Mouse (Mus musculus): ENCODE results near the gene Drd3.

Drd3 gene

GRCm38 (mm10) chr16:43753751-43754150, at the start of gene Drd3:
Gene Drd3, plus strand, starts transcription at chr16:43754026.
- DNase-seq, result no peak

GRCm38 (mm10) chr16:43708335-43709061, 45.3 kb upstream of the Drd3 start:
- DNase-seq, result no peak

- DNase-seq, result no peak
These were observed 44.8 kb upstream of the Drd3 start for GRCm38 (mm10) chr16:43709062-43709413.

- peak; percentile 29 for DNase-seq
These were observed 44.2 kb upstream of the Drd3 start for GRCm38 (mm10) chr16:43709432-43710133.

GRCm38 (mm10) chr16:43710134-43710475, 43.7 kb upstream of the Drd3 start:
- DNase-seq, result no peak

DNA sequence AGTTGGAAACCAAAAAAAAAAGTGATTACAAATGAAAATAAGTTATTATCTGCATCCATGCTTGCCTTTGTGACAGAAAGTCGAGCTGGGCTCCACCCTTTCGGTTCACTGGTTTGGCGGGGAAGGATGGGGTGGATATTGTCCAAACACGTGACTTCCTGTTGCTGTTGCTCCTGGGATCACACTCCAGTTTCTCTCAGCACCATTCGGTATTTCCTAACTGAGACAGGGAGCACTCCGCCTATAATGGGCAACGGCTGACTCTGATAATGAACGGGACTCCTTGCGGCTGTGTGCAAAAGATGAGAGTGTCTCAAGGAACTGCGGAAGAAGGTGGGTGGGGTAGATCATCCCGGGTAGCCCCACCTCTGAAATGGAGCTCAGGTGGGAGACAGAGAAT, 43.2 kb upstream of the Drd3 start:
- peak; percentile 43 for DNase-seq

GRCm38 (mm10) chr16:43711361-43711760, 42.5 kb upstream of the Drd3 start:
- DNase-seq, result no peak

- DNase-seq, result no peak
These were observed 29.4 kb upstream of the Drd3 start for GRCm38 (mm10) chr16:43724444-43724843.

GRCm38 (mm10) chr16:43729506-43730221, 24.2 kb upstream of the Drd3 start:
- no peak for DNase-seq

- DNase-seq, result no peak
These were observed 23.5 kb upstream of the Drd3 start for GRCm38 (mm10) chr16:43730281-43730680.

GRCm38 (mm10) chr16:43732496-43732895, 21.3 kb upstream of the Drd3 start:
- DNase-seq, result no peak

GRCm38 (mm10) chr16:43732900-43733299, 20.9 kb upstream of the Drd3 start:
- DNase-seq, result no peak

DNA sequence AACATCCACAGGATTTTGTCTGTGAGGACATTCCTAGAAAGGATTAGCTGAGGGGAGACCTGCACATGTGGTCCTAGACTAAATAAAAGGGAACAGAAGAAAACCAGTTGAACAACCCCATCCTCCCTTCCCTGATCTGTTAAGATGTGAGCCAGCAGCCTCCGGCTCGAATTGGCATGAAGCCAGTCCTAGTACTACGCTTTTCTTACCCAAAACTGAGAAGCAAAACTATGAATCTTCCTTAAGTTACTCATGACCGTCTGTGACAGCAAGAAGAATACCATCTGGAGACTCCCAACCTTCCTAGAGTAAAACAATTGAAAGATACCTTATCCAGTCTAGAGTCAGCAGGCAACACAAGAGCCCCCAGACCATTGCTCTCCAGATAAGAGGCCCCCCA, 15.9 kb upstream of the Drd3 start:
- DNase-seq, result no peak

- DNase-seq, result no peak
These were observed 12.9 kb upstream of the Drd3 start for GRCm38 (mm10) chr16:43740936-43741335.

- peak; percentile 7 for DNase-seq
These were observed 5.4 kb upstream of the Drd3 start for GRCm38 (mm10) chr16:43748424-43748823.

DNA sequence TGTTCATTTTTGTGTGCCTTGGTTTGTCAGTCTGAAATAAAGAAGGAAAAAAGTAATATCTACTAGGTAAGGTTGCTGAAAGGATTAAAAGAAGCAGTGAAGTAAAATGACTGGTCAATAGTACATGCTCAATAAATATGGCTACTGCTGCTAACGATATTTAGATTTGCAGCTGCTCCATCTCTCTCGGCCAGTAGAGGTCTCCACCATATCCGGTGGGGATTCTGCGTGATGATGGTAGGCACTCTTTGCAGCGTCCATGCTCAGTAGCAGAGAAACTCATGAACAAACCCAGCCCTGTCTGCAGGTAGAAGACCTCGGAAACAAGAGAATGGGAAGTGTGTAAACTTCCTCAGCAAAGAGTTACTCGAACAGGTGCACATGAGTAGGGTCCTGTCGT, 926 bp upstream of the Drd3 start:
- no peak for DNase-seq

DNA sequence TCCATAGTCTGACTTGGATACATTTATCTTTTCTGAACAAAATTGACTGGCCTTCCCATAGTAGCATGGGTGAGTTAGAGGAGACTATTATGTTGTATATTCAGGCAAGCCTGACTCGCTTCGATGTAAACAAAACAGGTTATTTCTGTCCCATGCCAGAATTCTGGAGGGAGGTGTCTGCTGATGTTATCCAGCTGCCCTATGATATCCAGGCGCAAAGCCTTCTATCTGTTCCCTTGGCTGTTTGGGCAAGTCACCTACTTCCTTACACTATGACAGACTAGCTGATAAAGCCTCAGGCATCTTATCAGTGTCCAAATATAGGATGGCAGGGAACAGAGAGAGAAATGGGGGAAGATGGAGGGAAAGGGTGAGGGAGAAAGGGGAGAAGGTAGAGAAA, 18.5 kb downstream of the Drd3 start:
- peak; percentile 14 for DNase-seq

GRCm38 (mm10) chr16:43772766-43773165, 18.9 kb downstream of the Drd3 start:
- no peak for DNase-seq

- no peak for DNase-seq
These were observed 19.7 kb downstream of the Drd3 start for GRCm38 (mm10) chr16:43773506-43773905.

- no peak for DNase-seq
These were observed 23.1 kb downstream of the Drd3 start for GRCm38 (mm10) chr16:43776886-43777285.

GRCm38 (mm10) chr16:43799541-43799940, 45.7 kb downstream of the Drd3 start:
- no peak for DNase-seq

DNA sequence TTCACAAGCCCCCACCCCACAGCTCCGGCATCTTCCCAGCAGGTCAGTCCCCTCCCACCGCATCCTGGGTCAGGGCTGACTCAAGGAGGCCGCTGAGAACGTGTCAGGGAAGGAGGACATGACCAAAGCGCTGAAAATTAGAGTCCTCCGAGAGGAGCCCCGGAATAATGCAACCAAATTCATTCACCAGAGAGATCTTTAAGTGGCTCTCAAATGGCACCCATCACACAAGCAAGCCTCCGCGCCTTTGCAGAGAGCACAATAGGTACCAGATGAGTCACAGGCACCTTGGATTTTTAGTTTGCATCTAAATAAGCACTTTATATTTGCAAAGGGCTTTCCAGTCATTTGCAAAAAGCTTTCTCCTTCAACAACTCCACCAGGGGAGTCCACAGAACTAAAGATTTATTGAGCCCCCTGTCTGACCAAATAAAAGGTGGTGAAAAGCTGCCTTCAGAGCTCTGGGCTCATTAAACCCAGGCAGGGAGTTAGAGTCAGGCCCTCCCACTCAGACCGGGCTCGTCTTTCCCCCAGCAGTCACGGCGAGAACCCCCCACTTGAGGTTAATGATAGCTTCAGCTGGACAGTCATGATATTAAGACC, 46.4 kb downstream of the Drd3 start:
- no peak for DNase-seq

GRCm38 (mm10) chr16:43801137-43801536, 47.3 kb downstream of the Drd3 start:
- no peak for DNase-seq
